Mouse (Mus musculus) megakaryocyte, embryonic 14.5 days (primary cell): ENCODE results near the gene Dusp16. TPM values are rescaled to one million over a fixed set of nuclear protein-coding genes. Genes with fewer than 3 reads are reported as not detected.

ENCODE experiments used
- H3K27me3 ChIP-seq: replicated peaks from 2 replicates; pipeline ENCODE3; 2012; ENCODE audit warnings: inconsistent platforms
- H3K36me3 ChIP-seq: replicated peaks from 2 replicates; pipeline ENCODE3; 2012; ENCODE audit warnings: low read length, inconsistent platforms, mixed read lengths
- H3K4me1 ChIP-seq: 2 replicates; pipeline ENCODE4 v1.6.1; 2012; ENCODE audit warnings: inconsistent platforms
- H3K4me3 ChIP-seq: replicated peaks from 2 replicates; pipeline ENCODE3; 2012; ENCODE audit warnings: moderate library complexity, mild to moderate bottlenecking, inconsistent platforms
- H3K9me3 ChIP-seq: 2 replicates; pipeline ENCODE4 v1.6.1; 2012; ENCODE audit warnings: inconsistent platforms
- FLI1 ChIP-seq: IDR thresholded peaks from 2 replicates; pipeline ENCODE4 v1.6.1; 2012; ENCODE audit warnings: low read length, inconsistent platforms, mixed read lengths
- GATA1 ChIP-seq: IDR thresholded peaks from 3 replicates; pipeline ENCODE4 v1.6.1; 2012; ENCODE audit warnings: mixed read lengths, low read length, inconsistent platforms, borderline replicate concordance
- polyA plus RNA-seq: library from polyadenylated mRNA; stranded (reverse); fragments of >175 nt; gene quantifications from 2 replicates; pipeline ENCODE4 v1.2.3, GENCODE M21; 2012; ENCODE audit warnings: low replicate concordance; ENCODE audit not compliant: insufficient read depth

The Dusp16 gene
- polyA plus RNA-seq, 1 experiment, result 1.0 TPM

GRCm38 (mm10) chr6:134665817-134666216, 126.6 kb downstream of the Dusp16 start:
- H3K4me3 ChIP-seq, result no peak overlapping the region
- TF ChIP-seq GATA1, result no peak
- TF ChIP-seq FLI1, result no peak
- peaks cover 9% of the 10 kb centered on the region for H3K4me1 ChIP-seq
- peaks cover 3% of the 10 kb centered on the region for H3K36me3 ChIP-seq
- no peaks in the 10 kb centered on the region for H3K9me3 ChIP-seq
- H3K27me3 ChIP-seq, result no peaks in the 10 kb centered on the region

Other genes with a start within 250 kb of the Dusp16 start
- gene Lrp6, start 225.7 kb downstream of the Dusp16 start, polyA plus RNA-seq, result 4.0 and 5.0 TPM in 2 replicates
- not detected in 2 replicates for gene Mansc1, start 160.1 kb downstream of the Dusp16 start, polyA plus RNA-seq
- 15.7 and 33.1 TPM in 2 replicates for gene Borcs5, start 153.1 kb downstream of the Dusp16 start, polyA plus RNA-seq
- gene Crebl2, start 37.5 kb upstream of the Dusp16 start, polyA plus RNA-seq, result 1.1 and 2.3 TPM in 2 replicates
- 0.62 TPM in 1 of 2 replicates, not detected in the other for gene Gpr19, start 106.0 kb upstream of the Dusp16 start, polyA plus RNA-seq
- gene Cdkn1b, start 127.8 kb upstream of the Dusp16 start, polyA plus RNA-seq, result 15.1 and 19.6 TPM in 2 replicates
- 0.92 and 1.1 TPM in 2 replicates for gene Apold1, start 189.1 kb upstream of the Dusp16 start, polyA plus RNA-seq
- gene Ddx47, start 219.0 kb upstream of the Dusp16 start, polyA plus RNA-seq, result 6.6 TPM in 1 of 2 replicates, not detected in the other